Mouse (Mus musculus) limb, embryonic 15.5 days (tissue): ENCODE measurements around the gene March10. TPM values are rescaled to one million over a fixed set of nuclear protein-coding genes. Genes with fewer than 3 reads are reported as not detected.

ENCODE experiments used
- ATAC-seq: fragments of 200-750 bp; cut with Nextera tagmentation; 2 replicates; pipeline ENCODE4 v1.8.0; 2017; ENCODE audit warnings: low read depth, moderate TSS enrichment; ENCODE audit not compliant: insufficient number of reproducible peaks, low FRiP score, low TSS enrichment
- H3K27ac ChIP-seq: fragments of 300-500 bp; sonication (generic); 2 replicates; pipeline ENCODE4 v1.5.1; 2015; ENCODE audit warnings: moderate library complexity, mild to moderate bottlenecking, inconsistent platforms
- H3K27me3 ChIP-seq: fragments of 300-500 bp; sonication (generic); 2 replicates; pipeline ENCODE4 v1.6.1; 2015; ENCODE audit warnings: inconsistent platforms
- H3K36me3 ChIP-seq: fragments of 300-500 bp; sonication (generic); 2 replicates; pipeline ENCODE4 v1.6.1; 2015; ENCODE audit warnings: inconsistent platforms
- H3K4me1 ChIP-seq: fragments of 300-500 bp; sonication (generic); 2 replicates; pipeline ENCODE4 v1.6.1; 2015; ENCODE audit warnings: inconsistent platforms
- H3K4me2 ChIP-seq: fragments of 300-500 bp; sonication (generic); 2 replicates; pipeline ENCODE4 v1.6.1; 2015; ENCODE audit warnings: mild to moderate bottlenecking, inconsistent platforms
- H3K4me3 ChIP-seq: fragments of 300-500 bp; sonication (generic); 2 replicates; pipeline ENCODE4 v1.5.1; 2015; ENCODE audit warnings: mild to moderate bottlenecking, inconsistent platforms
- H3K9ac ChIP-seq: fragments of 300-500 bp; sonication (generic); 2 replicates; pipeline ENCODE4 v1.6.1; 2015; ENCODE audit warnings: inconsistent platforms
- H3K9me3 ChIP-seq: fragments of 300-500 bp; sonication (generic); 2 replicates; pipeline ENCODE4 v1.6.1; 2016; ENCODE audit warnings: inconsistent platforms
- WGBS: fragments of 180-500 bp; shearing (Covaris S2); methylation state at CpG from one replicate; pipeline ENCODE4 v1.1.7; 2015; 5-methylcytosine and 5-hydroxymethylcytosine counted together
- polyA plus RNA-seq: library from polyadenylated mRNA; unstranded; fragments of >200 nt; fragmentation: Nextera tagmentation; extraction: Ambion mirVana; gene quantifications from 2 replicates; pipeline ENCODE4 v1.2.1, GENCODE M21; 2015

March10 gene
- polyA plus RNA-seq, 1 experiment from 2014 or later = not detected

DNA sequence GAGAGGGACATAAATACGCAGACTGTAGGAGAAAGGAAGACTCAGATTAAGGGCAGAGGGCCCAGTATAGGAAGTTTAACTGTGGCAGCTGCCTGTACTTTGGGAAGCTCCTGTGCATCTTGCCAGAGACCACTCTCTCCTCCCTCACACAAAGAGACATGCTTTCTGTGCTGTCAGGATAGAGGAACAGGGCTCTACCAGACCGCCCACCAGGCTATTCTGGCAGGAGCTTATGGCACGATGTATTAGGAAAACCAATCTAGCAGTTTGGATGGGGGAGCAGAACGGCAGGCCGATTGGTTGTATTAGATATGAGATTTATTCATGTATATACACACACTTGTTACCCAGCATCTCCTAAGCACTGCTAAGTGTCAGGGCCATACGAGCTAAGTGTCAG is 138.8 kb downstream of the March10 start:
- Histone ChIP-seq H3K36me3 (peaks cover 13% of the 10 kb centered on the region; the same call in 1 of the 2 replicates), H3K4me2 (no peak overlapping the region), H3K27ac (no peak overlapping the region), H3K9ac (no peak overlapping the region), H3K9me3 (no peaks in the 10 kb centered on the region), H3K4me3 (no peak overlapping the region), H3K27me3 (no peaks in the 10 kb centered on the region), H3K4me1 (peaks cover 26% of the 10 kb centered on the region)
- no peak for ATAC-seq
- 90% methylated on average over 6 of the region's 6 CpGs for WGBS

DNA sequence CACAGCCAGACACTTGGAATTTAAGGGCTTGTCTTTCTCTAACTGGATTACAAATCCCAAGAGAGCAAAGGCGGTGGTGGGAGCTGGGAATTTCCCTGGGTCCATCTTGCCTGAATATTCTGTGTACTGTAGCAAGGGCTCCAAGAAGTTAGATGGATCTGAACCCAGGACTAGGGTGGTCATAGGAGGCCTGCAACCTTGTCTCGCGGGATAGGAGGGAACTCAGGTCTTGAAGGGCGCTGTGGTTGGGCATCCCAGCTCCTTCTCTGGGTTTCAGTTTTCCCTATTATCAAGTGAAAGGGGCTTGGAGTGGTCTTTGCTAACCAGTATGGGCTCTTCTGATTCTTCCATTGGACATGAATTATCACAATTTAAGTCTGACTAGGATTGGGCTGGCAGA is 140.4 kb downstream of the March10 start:
- no peak for ATAC-seq
- Histone ChIP-seq H3K4me2 (no peak overlapping the region), H3K4me1 (peaks cover 42% of the 10 kb centered on the region), H3K36me3 (peaks cover 13% of the 10 kb centered on the region; the same call in 1 of the 2 replicates), H3K27ac (no peak overlapping the region), H3K9ac (no peak overlapping the region), H3K4me3 (no peak overlapping the region), H3K27me3 (no peaks in the 10 kb centered on the region), H3K9me3 (no peaks in the 10 kb centered on the region)
- 90% methylated on average over 4 of the region's 4 CpGs for WGBS

- H3K4me2 ChIP-seq = no peak overlapping the region
- no peak overlapping the region for H3K4me3 ChIP-seq
- no peak overlapping the region for H3K27ac ChIP-seq
- H3K36me3 ChIP-seq = peaks cover 13% of the 10 kb centered on the region; the same call in 1 of the 2 replicates
- WGBS = 79% methylated on average over 8 of the region's 8 CpGs
- H3K9ac ChIP-seq = no peak overlapping the region
- no peaks in the 10 kb centered on the region for H3K27me3 ChIP-seq
- ATAC-seq = no peak
- peaks cover 48% of the 10 kb centered on the region for H3K4me1 ChIP-seq
- H3K9me3 ChIP-seq = no peaks in the 10 kb centered on the region
Measured at GRCm38 (mm10) chr11:105315296-105315695, 141.2 kb downstream of the March10 start.

GRCm38 (mm10) chr11:105313633-105314014 is 142.9 kb downstream of the March10 start:
- no peak for ATAC-seq
- Histone ChIP-seq H3K27me3 (no peaks in the 10 kb centered on the region), H3K36me3 (peaks cover 5% of the 10 kb centered on the region; the same call in 1 of the 2 replicates), H3K4me2 (peak overlapping the region; percentile 6; the same call in 1 of the 2 replicates), H3K9ac (no peak overlapping the region), H3K4me1 (peaks cover 57% of the 10 kb centered on the region), H3K4me3 (no peak overlapping the region), H3K27ac (peak overlapping the region; percentile 75), H3K9me3 (no peaks in the 10 kb centered on the region)
- WGBS = 27% methylated on average over 8 of the region's 8 CpGs

GRCm38 (mm10) chr11:105312972-105313632 is 143.4 kb downstream of the March10 start:
- H3K9me3 ChIP-seq = no peaks in the 10 kb centered on the region
- peak overlapping the region; percentile 75 for H3K27ac ChIP-seq
- H3K4me2 ChIP-seq = peak overlapping the region; percentile 6; the same call in 1 of the 2 replicates
- 0 out of 2 replicates have a peak, but pooled peaks have one; percentile 32 for ATAC-seq
- H3K4me1 ChIP-seq = peaks cover 58% of the 10 kb centered on the region
- H3K36me3 ChIP-seq = peaks cover 4% of the 10 kb centered on the region; the same call in 1 of the 2 replicates
- no peak overlapping the region for H3K9ac ChIP-seq
- no peak overlapping the region for H3K4me3 ChIP-seq
- no peaks in the 10 kb centered on the region for H3K27me3 ChIP-seq
- WGBS = 21% methylated on average over 10 of the region's 10 CpGs

DNA sequence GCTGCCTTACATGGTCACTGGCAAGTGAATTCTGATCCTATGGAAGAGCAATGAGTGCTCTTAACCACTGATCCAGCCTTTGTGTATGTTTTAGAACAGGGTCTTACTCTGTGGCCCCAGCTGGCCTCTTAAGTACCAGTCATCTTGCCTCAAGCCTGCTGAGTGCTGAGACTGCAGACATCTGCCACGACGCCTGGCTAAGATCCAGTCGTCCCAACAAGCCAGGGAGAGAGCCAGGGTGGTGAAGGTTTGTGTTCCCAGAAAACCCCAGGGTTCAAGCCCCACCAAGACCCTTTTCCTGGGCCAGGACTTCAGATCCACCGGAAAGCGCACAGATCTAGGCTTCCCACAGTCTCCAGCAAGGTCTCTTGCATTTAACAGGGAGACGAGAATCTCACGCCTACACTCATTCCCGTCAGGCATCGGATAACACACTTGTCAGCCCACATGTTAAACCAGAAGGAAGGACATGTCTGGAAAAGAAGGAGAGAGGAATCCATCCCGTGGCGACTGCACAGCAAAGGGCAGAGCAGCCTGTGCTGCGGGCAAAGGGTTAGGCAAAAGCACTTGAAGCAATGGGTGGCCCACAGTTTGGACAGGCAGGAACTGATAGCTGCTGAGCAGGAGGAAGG is 144.1 kb downstream of the March10 start:
- Histone ChIP-seq H3K27me3 (no peaks in the 10 kb centered on the region), H3K9me3 (no peaks in the 10 kb centered on the region), H3K4me3 (no peak overlapping the region), H3K4me2 (no peak overlapping the region), H3K4me1 (peaks cover 58% of the 10 kb centered on the region), H3K27ac (peak overlapping the region; percentile 75), H3K9ac (no peak overlapping the region), H3K36me3 (peaks cover 4% of the 10 kb centered on the region; the same call in 1 of the 2 replicates)
- WGBS = 25% methylated on average over 12 of the region's 12 CpGs
- 0 out of 2 replicates have a peak, but pooled peaks have one; percentile 11 for ATAC-seq

DNA sequence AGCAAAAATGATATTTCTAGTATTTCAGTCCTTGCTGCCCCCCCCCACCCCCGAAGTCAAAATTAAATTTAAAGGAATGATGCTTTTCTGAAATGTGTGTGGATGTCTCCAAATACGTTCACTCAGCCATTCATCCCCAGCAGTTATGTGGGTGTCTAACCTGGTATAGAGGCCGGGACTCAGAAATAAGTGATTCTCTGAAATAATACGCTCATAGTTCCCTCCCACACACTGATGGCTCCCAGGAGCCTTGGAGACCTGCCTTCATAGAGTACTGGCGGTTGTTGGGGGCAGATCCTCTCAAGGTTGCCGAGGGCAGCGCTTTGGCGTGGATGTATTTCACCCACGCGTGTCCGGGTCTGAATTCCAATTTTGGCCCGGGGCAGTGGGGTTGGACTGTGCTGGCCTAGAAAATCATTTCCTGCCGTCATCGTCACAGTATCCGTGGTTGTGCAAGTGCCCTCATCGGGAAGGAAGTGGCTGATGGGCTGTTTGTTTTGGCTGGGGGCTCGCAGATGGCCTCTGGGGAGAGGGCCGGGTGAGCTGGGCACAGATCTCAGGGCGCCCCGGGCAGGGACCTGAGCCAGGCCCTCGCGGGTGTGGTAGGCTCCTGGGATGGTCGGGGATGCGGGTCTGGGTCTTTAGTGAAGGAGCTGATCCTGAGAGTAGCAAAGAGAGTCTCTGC is 145.1 kb downstream of the March10 start:
- peak overlapping the region; percentile 73 for H3K27ac ChIP-seq
- no peaks in the 10 kb centered on the region for H3K27me3 ChIP-seq
- no peak for ATAC-seq
- H3K9ac ChIP-seq = no peak overlapping the region
- no peak overlapping the region for H3K4me3 ChIP-seq
- H3K4me1 ChIP-seq = peaks cover 58% of the 10 kb centered on the region
- H3K4me2 ChIP-seq = peak overlapping the region; percentile 20; the same call in 1 of the 2 replicates
- no peaks in the 10 kb centered on the region for H3K9me3 ChIP-seq
- 50% methylated on average over 24 of the region's 24 CpGs for WGBS
- no peaks in the 10 kb centered on the region; the same call in 1 of the 2 replicates for H3K36me3 ChIP-seq

Other genes starting within 250 kb of the March10 start
- gene Mrc2, start 164.1 kb downstream of the March10 start, polyA plus RNA-seq = 31.0 and 33.6 TPM in 2 replicates
- gene Tanc2, start 133.3 kb upstream of the March10 start, polyA plus RNA-seq = 9.2 and 9.5 TPM in 2 replicates